Mouse (Mus musculus) liver, adult 2 months (tissue): ENCODE data around the gene 2810408A11Rik. TPM values are rescaled to one million over a fixed set of nuclear protein-coding genes. Genes with fewer than 3 reads are reported as not detected.

Source experiments
- DNase-seq: peaks from one replicate; pipeline ENCODE4 v3.0.0-alpha.2; 2011; ENCODE audit warnings: low read depth, low spot score; ENCODE audit errors: extremely low read depth
- H3K27ac ChIP-seq: fragments of 200-500 bp; replicated peaks from 2 replicates; pipeline ENCODE4 v1.5.1; 2012; ENCODE audit warnings: low read depth, mild to moderate bottlenecking, control low read depth, inconsistent platforms, low read length; ENCODE audit not compliant: insufficient read depth
- H3K27me3 ChIP-seq: fragments of 200-500 bp; 2 replicates; pipeline ENCODE4 v1.6.1; 2012; ENCODE audit warnings: mild to moderate bottlenecking, moderate library complexity, low read length, inconsistent platforms; ENCODE audit not compliant: control insufficient read depth, insufficient read depth
- H3K36me3 ChIP-seq: fragments of 200-500 bp; 2 replicates; pipeline ENCODE4 v1.6.1; 2012; ENCODE audit warnings: low read length, inconsistent platforms; ENCODE audit not compliant: control insufficient read depth, insufficient read depth
- H3K4me1 ChIP-seq: fragments of 200-500 bp; 2 replicates; pipeline ENCODE4 v1.6.1; 2011; ENCODE audit warnings: low read length; ENCODE audit not compliant: control insufficient read depth, insufficient read depth
- H3K4me3 ChIP-seq: fragments of 200-500 bp; 2 replicates; pipeline ENCODE4 v1.5.1; 2011; ENCODE audit warnings: low read depth, mild to moderate bottlenecking, control low read depth, low read length, moderate library complexity; ENCODE audit not compliant: insufficient read depth
- H3K79me2 ChIP-seq: fragments of 200-500 bp; 2 replicates; pipeline ENCODE4 v1.6.1; 2012; ENCODE audit warnings: inconsistent platforms, mild to moderate bottlenecking, low read length, moderate library complexity; ENCODE audit not compliant: control insufficient read depth, insufficient read depth
- H3K9ac ChIP-seq: fragments of 200-500 bp; 2 replicates; pipeline ENCODE4 v1.6.1; 2012; ENCODE audit warnings: low read depth, mild to moderate bottlenecking, control low read depth, inconsistent platforms, low read length
- CTCF ChIP-seq: fragments of 200-500 bp; IDR thresholded peaks from 2 replicates; pipeline ENCODE4 v1.5.1; 2011; ENCODE audit warnings: low read depth, low read length, control low read depth
- POLR2A ChIP-seq: fragments of 200-500 bp; IDR thresholded peaks from 2 replicates; pipeline ENCODE4 v1.6.1; 2011; ENCODE audit warnings: low read length, control low read depth; ENCODE audit not compliant: insufficient read depth; ENCODE audit errors: extremely low read depth
- WGBS: fragments of 180-500 bp; shearing (Covaris S2); methylation state at CpG from one replicate; pipeline ENCODE4 v1.1.7; 2018; 5-methylcytosine and 5-hydroxymethylcytosine counted together
- polyA plus RNA-seq: library from polyadenylated mRNA; depleted of rRNA; stranded (reverse); fragments of >200 nt; gene quantifications from 2 replicates; pipeline ENCODE4 v1.2.3, GENCODE M21; 2012
- total RNA-seq: library from RNA; depleted of rRNA; stranded (reverse); fragments of >200 nt; gene quantifications from 2 replicates; pipeline ENCODE4 v1.2.3, GENCODE M21; 2014

Gene 2810408A11Rik
- total and polyA plus RNA-seq, 2 experiments, result 0.06 to 0.18 TPM

DNA sequence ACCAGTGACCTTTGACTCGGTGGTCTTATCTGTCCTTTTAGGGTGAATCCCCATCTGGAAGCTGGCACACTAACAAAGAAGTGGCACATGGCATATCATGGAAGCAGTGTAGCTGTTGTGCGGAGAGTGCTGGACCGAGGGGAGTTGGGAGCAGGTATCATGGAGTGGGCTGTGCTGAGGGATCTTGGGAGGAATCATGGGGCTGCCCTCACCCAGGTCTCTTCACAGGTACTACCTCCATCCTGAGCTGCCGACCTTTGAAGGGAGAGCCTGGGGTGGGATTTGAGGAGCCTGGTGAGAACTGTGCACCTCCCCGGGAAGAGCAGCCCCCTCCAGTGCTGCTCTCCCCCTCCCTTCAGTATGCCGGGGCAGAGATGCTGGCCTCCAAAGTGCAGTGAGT lies 10.9 kb upstream of the 2810408A11Rik start:
- Histone ChIP-seq H3K36me3 (peaks cover 14% of the 10 kb centered on the region), H3K4me3 (no peak overlapping the region), H3K4me1 (peaks cover 14% of the 10 kb centered on the region), H3K79me2 (no peaks in the 10 kb centered on the region), H3K27ac (no peak overlapping the region), H3K27me3 (no peaks in the 10 kb centered on the region), H3K9ac (no peak overlapping the region)
- TF ChIP-seq POLR2A (no peak), CTCF (no peak)
- WGBS, result 95% methylated on average over 6 of the region's 6 CpGs
- no peak for DNase-seq

DNA sequence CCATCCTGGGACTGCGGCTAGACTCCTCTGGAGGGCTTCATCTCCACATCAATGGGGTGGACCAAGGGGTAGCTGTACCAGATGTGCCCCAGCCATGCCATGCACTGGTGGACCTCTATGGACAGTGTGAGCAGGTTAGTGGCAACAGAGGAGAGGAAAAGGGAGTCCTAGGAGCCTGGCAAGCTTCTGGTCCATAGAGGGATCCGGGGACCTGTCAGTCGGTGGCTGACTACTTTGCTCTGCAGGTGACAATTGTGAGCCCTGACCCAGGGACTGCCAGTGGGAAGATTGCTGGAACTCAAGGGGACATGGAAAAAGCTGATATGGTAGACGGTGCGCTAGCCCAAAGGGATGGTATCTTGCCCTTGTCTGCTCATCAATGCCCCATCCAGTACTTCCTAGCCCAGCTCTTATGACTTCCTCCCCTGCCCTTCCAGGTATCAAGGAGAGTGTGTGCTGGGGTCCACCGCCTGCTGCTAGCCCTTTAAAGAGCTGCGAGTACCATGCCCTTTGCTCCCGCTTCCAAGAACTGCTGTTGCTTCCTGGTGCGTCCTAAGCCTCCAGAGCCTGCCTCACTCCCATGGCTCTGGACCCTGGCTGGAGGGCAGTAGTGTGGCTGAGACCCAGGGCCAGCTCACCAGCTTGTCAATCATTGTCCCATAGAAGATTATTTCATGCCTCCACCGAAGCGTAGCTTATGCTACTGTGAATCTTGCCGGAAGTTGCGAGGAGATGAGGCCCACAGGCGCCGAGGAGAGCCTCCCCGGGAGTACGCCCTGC lies 10.2 kb upstream of the 2810408A11Rik start:
- Histone ChIP-seq H3K9ac (no peak overlapping the region), H3K27me3 (no peaks in the 10 kb centered on the region), H3K36me3 (peaks cover 10% of the 10 kb centered on the region), H3K4me3 (no peak overlapping the region), H3K27ac (no peak overlapping the region), H3K4me1 (peaks cover 14% of the 10 kb centered on the region), H3K79me2 (no peaks in the 10 kb centered on the region)
- DNase-seq, result no peak
- TF ChIP-seq POLR2A (no peak), CTCF (no peak)
- 87% methylated on average over 17 of the region's 17 CpGs for WGBS

DNA sequence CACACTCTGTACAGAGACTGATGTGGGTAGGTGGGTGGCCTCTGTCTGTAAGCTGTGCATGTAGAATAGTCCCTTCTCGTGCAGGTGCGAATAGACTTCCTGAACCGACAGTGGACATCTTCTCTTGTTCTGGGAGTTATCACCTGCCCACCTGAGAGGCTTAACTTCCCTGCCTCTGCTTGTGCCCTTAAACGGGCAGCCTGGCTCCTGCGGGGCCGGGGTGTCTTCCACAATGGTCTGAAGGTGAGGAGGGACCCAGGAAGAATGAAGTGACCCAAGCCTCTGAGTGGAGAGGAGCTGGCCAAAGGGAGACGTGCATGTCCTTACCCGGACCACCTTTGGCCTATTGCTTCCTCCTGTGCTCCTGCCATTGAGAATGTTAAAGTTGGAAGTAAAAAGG lies 9.4 kb upstream of the 2810408A11Rik start:
- no peak for TF ChIP-seq POLR2A
- Histone ChIP-seq H3K9ac (no peak overlapping the region), H3K4me1 (peaks cover 10% of the 10 kb centered on the region), H3K79me2 (no peaks in the 10 kb centered on the region), H3K4me3 (no peak overlapping the region), H3K27ac (no peak overlapping the region), H3K27me3 (no peaks in the 10 kb centered on the region), H3K36me3 (peaks cover 10% of the 10 kb centered on the region)
- WGBS, result 96% methylated on average over 8 of the region's 8 CpGs
- DNase-seq, result no peak

DNA sequence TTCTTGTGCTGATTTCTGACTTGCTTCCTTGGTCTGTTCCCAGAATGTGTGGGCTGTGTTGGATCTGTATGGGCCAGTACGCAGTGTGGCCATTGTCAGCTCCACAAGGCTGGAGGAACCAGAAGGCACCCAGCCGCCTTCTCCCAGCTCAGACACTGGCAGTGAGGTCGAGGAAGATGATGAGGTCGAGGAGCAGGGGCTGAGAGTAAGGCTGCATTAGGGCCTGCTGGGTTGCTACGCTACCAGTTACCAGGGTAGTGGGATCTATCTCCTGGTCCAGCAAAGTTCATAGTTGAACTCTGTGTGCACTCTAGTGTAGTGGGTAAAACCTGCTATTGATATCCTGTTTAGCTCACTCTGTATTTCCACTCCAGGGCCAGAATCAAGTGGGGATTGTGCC lies 8.4 kb upstream of the 2810408A11Rik start:
- Histone ChIP-seq H3K9ac (no peak overlapping the region), H3K4me1 (peaks cover 3% of the 10 kb centered on the region; the same call in 1 of the 2 replicates), H3K79me2 (no peaks in the 10 kb centered on the region), H3K4me3 (no peak overlapping the region), H3K36me3 (peaks cover 10% of the 10 kb centered on the region), H3K27me3 (no peaks in the 10 kb centered on the region), H3K27ac (no peak overlapping the region)
- no peak for DNase-seq
- no peak for TF ChIP-seq POLR2A
- no peak for TF ChIP-seq CTCF
- 95% methylated on average over 5 of the region's 5 CpGs for WGBS

DNA sequence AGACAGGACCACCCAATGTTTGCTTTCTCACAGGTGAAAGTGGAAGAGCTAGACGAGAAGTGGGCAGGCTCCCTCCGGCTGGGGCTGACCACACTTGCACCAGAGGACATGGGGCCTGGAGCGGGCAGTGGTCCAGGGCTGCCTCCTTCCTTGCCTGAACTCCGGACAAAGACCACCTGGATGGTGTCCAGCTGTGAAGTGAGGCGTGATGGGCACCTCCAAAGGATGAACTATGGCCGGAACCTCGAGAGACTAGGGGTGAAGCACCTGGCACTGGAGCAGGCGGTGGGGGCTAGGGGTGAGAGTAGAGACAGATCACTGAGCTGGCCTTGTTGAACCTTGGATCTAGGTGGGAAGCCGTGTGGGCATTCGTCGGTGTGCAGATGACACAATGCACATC lies 7.9 kb upstream of the 2810408A11Rik start:
- H3K36me3 ChIP-seq, result peaks cover 12% of the 10 kb centered on the region
- DNase-seq, result no peak
- H3K9ac ChIP-seq, result no peak overlapping the region
- TF ChIP-seq POLR2A (no peak), CTCF (no peak)
- H3K79me2 ChIP-seq, result no peaks in the 10 kb centered on the region
- 90% methylated on average over 11 of the region's 11 CpGs for WGBS
- H3K4me1 ChIP-seq, result peaks cover 3% of the 10 kb centered on the region; the same call in 1 of the 2 replicates
- no peak overlapping the region for H3K4me3 ChIP-seq
- no peak overlapping the region for H3K27ac ChIP-seq
- H3K27me3 ChIP-seq, result no peaks in the 10 kb centered on the region

DNA sequence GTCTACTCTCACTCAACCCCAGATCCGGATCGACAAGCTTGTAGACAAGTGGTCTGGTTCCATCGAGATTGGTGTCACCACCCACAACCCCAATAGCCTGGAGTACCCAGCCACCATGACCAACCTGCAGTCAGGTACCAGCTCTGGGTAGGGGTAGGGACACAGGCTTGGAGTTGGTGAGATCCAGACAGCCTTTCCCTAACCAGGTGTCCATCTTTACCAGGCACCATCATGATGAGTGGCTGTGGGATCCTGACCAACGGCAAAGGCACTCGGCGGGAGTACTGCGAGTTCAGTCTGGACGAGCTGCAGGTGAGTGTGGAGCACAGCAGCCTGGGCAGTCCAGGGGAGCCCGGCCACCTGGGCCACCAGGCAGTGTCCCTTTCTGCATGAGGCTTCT lies 3.5 kb upstream of the 2810408A11Rik start:
- no peaks in the 10 kb centered on the region for H3K79me2 ChIP-seq
- H3K4me1 ChIP-seq, result no peaks in the 10 kb centered on the region
- TF ChIP-seq CTCF (no peak), POLR2A (no peak)
- H3K27ac ChIP-seq, result no peak overlapping the region
- H3K36me3 ChIP-seq, result peaks cover 12% of the 10 kb centered on the region
- no peak for DNase-seq
- no peaks in the 10 kb centered on the region for H3K27me3 ChIP-seq
- no peak overlapping the region for H3K9ac ChIP-seq
- WGBS, result 97% methylated on average over 9 of the region's 9 CpGs
- H3K4me3 ChIP-seq, result no peak overlapping the region
